Mouse (Mus musculus) Patski (cell line): ENCODE measurements at regions not wholly inside any gene's neighbourhood (a gene's known extent, or its start where the extent isn't known, plus 50 kb on each side); places are given as distances from the start of the nearest gene placed in this dataset.

ENCODE experiments used
- ATAC-seq: fragments of 100-300 bp; one replicate; pipeline ENCODE4 v1.8.0; 2021
- CTCF ChIA-PET: fragments of 350-600 bp; sonication (Branson Sonifier 250); formaldehyde crosslinking; loops from one replicate; lab custom pipeline; 2022; ENCODE audit warnings: inconsistent platforms; lab: Charles Lee
- POLR2A ChIA-PET: fragments of 350-600 bp; sonication (Branson Sonifier 250); formaldehyde crosslinking; loops from one replicate; lab custom pipeline; 2022; ENCODE audit warnings: antibody characterized with exemption, inconsistent platforms; lab: Charles Lee
- DNase-seq: peaks from one replicate; pipeline ENCODE4 v3.0.0-alpha.2; 2011; ENCODE audit warnings: low read depth, low spot score
- H3K27me3 ChIP-seq: fragments of 371-371 bp; one replicate; pipeline ENCODE4 v1.5.1; 2021
- CTCF ChIP-seq: fragments of 100-300 bp; IDR thresholded peaks from one replicate; pipeline ENCODE4 v1.5.1; 2021
- in situ Hi-C: fragments of 300-500 bp; cut with MboI; formaldehyde crosslinking; loops from 3 replicates; pipeline ENCODE4 v1.11.1; 2018; ENCODE audit warnings: low pct_unique_long_range_greater_than_20kb, mixed read lengths

GRCm38 (mm10) chr1:161567826-161568225 lies 73.4 kb downstream of the Tnfsf18 start:
- ChIA-PET CTCF (no interaction called here), POLR2A (interaction anchor here (0.7 kb wide), 1 partner anchor 938 kb away, joined by 3 read pairs; no protein-coding TSS in a partner anchor)
- DNase-seq = no peak
- in situ Hi-C loops = no loop called here
- no peak for TF ChIP-seq CTCF
- peaks cover 4% of the 10 kb centered on the region for H3K27me3 ChIP-seq
- ATAC-seq = no peak

- DNase-seq = no peak
- no peak for ATAC-seq
- ChIA-PET POLR2A (no interaction called here), CTCF (no interaction called here)
- H3K27me3 ChIP-seq = peaks cover 4% of the 10 kb centered on the region
- in situ Hi-C loops = no loop called here
- no peak for TF ChIP-seq CTCF
Measured at GRCm38 (mm10) chr1:161560368-161560767, 65.9 kb downstream of the Tnfsf18 start.
